Mouse (Mus musculus) thymus, adult 2 months (tissue): ENCODE data around the gene Cds2.

Source experiments
- CTCF ChIP-seq: fragments of 200-500 bp; IDR thresholded peaks from 2 replicates; pipeline ENCODE4 v1.5.1; 2012; ENCODE audit warnings: mild to moderate bottlenecking, control low read depth, low read length, moderate library complexity, borderline replicate concordance; ENCODE audit not compliant: control insufficient read depth, poor library complexity, insufficient read depth; ENCODE audit errors: extremely low read depth
- POLR2A ChIP-seq: fragments of 200-500 bp; IDR thresholded peaks from 2 replicates; pipeline ENCODE4 v1.6.1; 2012; ENCODE audit warnings: mild to moderate bottlenecking, low read length, control low read depth, moderate library complexity; ENCODE audit not compliant: control insufficient read depth, poor library complexity, insufficient read depth; ENCODE audit errors: extremely low read depth

DNA sequence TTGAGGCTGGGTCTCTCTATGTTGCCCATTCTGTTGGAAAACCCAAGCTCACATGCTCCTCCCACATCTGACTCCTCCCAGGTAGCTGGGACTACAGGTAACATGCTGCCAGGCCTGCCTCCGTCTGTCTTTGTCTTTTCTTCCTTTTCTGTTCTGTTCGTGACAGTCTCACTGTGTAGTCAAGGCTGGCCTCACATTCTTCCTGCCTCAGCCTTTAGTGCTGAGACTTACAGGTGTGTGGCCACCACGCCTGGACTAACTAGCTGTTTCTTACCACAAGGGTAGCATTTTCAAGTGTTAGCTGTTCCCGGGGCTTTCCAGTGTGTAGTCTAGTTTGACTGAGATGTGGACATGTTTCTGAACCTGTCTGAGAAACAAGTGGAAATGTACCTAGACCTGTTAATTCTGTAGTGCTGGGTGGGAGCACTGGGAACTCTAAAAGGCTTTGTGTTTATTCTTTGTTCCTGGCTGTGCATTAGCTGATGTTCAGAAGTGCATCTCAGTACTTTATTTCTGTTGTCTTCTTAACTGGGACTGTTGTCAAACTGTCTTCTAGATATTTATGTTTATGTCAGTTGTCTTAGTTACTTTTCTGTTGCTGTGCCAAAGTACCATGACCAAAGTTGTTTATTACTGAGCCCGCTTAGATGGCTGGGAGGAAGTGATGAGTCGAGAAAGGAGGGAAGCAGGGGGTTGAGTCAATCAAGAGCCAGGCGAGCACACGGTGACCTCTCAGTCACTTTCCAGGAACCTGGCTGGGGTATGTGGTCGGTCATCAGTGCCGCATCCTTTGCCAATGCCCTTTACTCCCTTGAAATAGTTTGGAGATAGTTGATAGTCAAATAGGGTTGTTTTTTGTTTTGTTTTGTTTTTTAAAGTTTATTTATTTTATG, 18.9 kb downstream of the Cds2 start:
- no peak for TF ChIP-seq CTCF
- TF ChIP-seq POLR2A: no peak
